Mouse (Mus musculus) Patski (cell line): Measurements from ENCODE around the gene Ankrd44. TPM values are rescaled to one million over a fixed set of nuclear protein-coding genes. Genes with fewer than 3 reads are reported as not detected.

Experiments
- ATAC-seq: fragments of 100-300 bp; one replicate; pipeline ENCODE4 v1.8.0; 2021
- CTCF ChIA-PET: fragments of 350-600 bp; sonication (Branson Sonifier 250); formaldehyde crosslinking; loops from one replicate; lab custom pipeline; 2022; ENCODE audit warnings: inconsistent platforms; lab: Charles Lee
- POLR2A ChIA-PET: fragments of 350-600 bp; sonication (Branson Sonifier 250); formaldehyde crosslinking; loops from one replicate; lab custom pipeline; 2022; ENCODE audit warnings: antibody characterized with exemption, inconsistent platforms; lab: Charles Lee
- DNase-seq: peaks from one replicate; pipeline ENCODE4 v3.0.0-alpha.2; 2011; ENCODE audit warnings: low read depth, low spot score
- H3K27me3 ChIP-seq: fragments of 371-371 bp; one replicate; pipeline ENCODE4 v1.5.1; 2021
- CTCF ChIP-seq: fragments of 100-300 bp; IDR thresholded peaks from one replicate; pipeline ENCODE4 v1.5.1; 2021
- in situ Hi-C: fragments of 300-500 bp; cut with MboI; formaldehyde crosslinking; loops from 3 replicates; pipeline ENCODE4 v1.11.1; 2018; ENCODE audit warnings: low pct_unique_long_range_greater_than_20kb, mixed read lengths
- polyA plus RNA-seq: library from polyadenylated mRNA; unstranded; gene quantifications from one replicate; pipeline ENCODE4 v1.2.3, GENCODE M21; 2021

Ankrd44 gene
- polyA plus RNA-seq, 1 experiment from 2014 or later = 31.2 TPM

- POLR2A ChIA-PET = no interaction called here
- TF ChIP-seq CTCF = no peak
- no peak for ATAC-seq
- no peak for DNase-seq
- CTCF ChIA-PET = interaction anchor here (1.4 kb wide), 1 partner anchor 9 kb away, joined by 7 read pairs; no protein-coding TSS in a partner anchor
- H3K27me3 ChIP-seq = no peaks in the 10 kb centered on the region
- in situ Hi-C loops = no loop called here
These were observed 119.9 kb downstream of the Ankrd44 start for GRCm38 (mm10) chr1:54806116-54806850.

GRCm38 (mm10) chr1:54804406-54804805 lies 121.8 kb downstream of the Ankrd44 start:
- H3K27me3 ChIP-seq = no peaks in the 10 kb centered on the region

GRCm38 (mm10) chr1:54802703-54803102 lies 123.5 kb downstream of the Ankrd44 start:
- no peak for ATAC-seq
- CTCF ChIA-PET = interaction anchor here (1.4 kb wide), 1 partner anchor 38 kb away, joined by 3 read pairs; no protein-coding TSS in a partner anchor
- POLR2A ChIA-PET = no interaction called here
- no peak for DNase-seq
- no peaks in the 10 kb centered on the region for H3K27me3 ChIP-seq
- TF ChIP-seq CTCF = no peak
- in situ Hi-C loops = no loop called here

More at GRCm38 (mm10) chr1:54804406-54804805, 121.8 kb downstream of the Ankrd44 start:
- DNase-seq (no peak), ATAC-seq (no peak)
- POLR2A ChIA-PET = no interaction called here
- in situ Hi-C loops = no loop called here
- CTCF ChIA-PET = no interaction called here
- TF ChIP-seq CTCF = no peak

GRCm38 (mm10) chr1:54801256-54801655 lies 124.9 kb downstream of the Ankrd44 start:
- in situ Hi-C loops = no loop called here
- no peak for TF ChIP-seq CTCF
- H3K27me3 ChIP-seq = no peaks in the 10 kb centered on the region
- ATAC-seq = no peak
- ChIA-PET POLR2A (no interaction called here), CTCF (no interaction called here)
- DNase-seq = no peak

GRCm38 (mm10) chr1:54799421-54799820 lies 126.8 kb downstream of the Ankrd44 start:
- ChIA-PET CTCF (interaction anchor here (2.2 kb wide), 1 partner anchor 11 kb away, joined by 9 read pairs; no protein-coding TSS in a partner anchor), POLR2A (interaction anchor here (0.9 to 1.0 kb wide), 3 partner anchors 10 to 21 kb away, joined by 3 to 4 read pairs (median 3); no protein-coding TSS in a partner anchor)
- in situ Hi-C loops = no loop called here
- H3K27me3 ChIP-seq = no peaks in the 10 kb centered on the region
- DNase-seq (no peak), ATAC-seq (peak; percentile 60)
- no peak for TF ChIP-seq CTCF

- in situ Hi-C loops = no loop called here
- TF ChIP-seq CTCF = no peak
- H3K27me3 ChIP-seq = no peaks in the 10 kb centered on the region
- DNase-seq = no peak
- ChIA-PET CTCF (interaction anchor here (2.2 kb wide), 1 partner anchor 10 kb away, joined by 9 read pairs; no protein-coding TSS in a partner anchor), POLR2A (interaction anchor here (1.0 kb wide), 1 partner anchor 22 kb away, joined by 3 read pairs; no protein-coding TSS in a partner anchor)
- no peak for ATAC-seq
These were observed 127.8 kb downstream of the Ankrd44 start for GRCm38 (mm10) chr1:54798415-54798814.

- DNase-seq (no peak), ATAC-seq (no peak)
- ChIA-PET POLR2A (no interaction called here), CTCF (interaction anchor here (0.7 to 2.4 kb wide), 5 partner anchors 16 to 27 kb away, joined by 3 to 8 read pairs (median 3); no protein-coding TSS in a partner anchor)
- TF ChIP-seq CTCF = no peak
- no peaks in the 10 kb centered on the region for H3K27me3 ChIP-seq
- in situ Hi-C loops = no loop called here
These were observed 131.5 kb downstream of the Ankrd44 start for GRCm38 (mm10) chr1:54794709-54795108.

GRCm38 (mm10) chr1:54791406-54791805 lies 134.8 kb downstream of the Ankrd44 start:
- no peak for TF ChIP-seq CTCF
- H3K27me3 ChIP-seq = no peaks in the 10 kb centered on the region
- ChIA-PET CTCF (no interaction called here), POLR2A (no interaction called here)
- no peak for DNase-seq
- in situ Hi-C loops = no loop called here
- ATAC-seq = no peak

GRCm38 (mm10) chr1:54789327-54789960 lies 136.7 kb downstream of the Ankrd44 start:
- ATAC-seq = no peak
- ChIA-PET POLR2A (interaction anchor here (0.9 kb wide), 1 partner anchor 10 kb away, joined by 4 read pairs; no protein-coding TSS in a partner anchor), CTCF (interaction anchor here (1.1 to 2.6 kb wide), 3 partner anchors 9 to 52 kb away, joined by 3 to 9 read pairs (median 3); no protein-coding TSS in a partner anchor)
- no peak for TF ChIP-seq CTCF
- in situ Hi-C loops = no loop called here
- H3K27me3 ChIP-seq = no peaks in the 10 kb centered on the region
- no peak for DNase-seq

GRCm38 (mm10) chr1:54788337-54788736 lies 137.8 kb downstream of the Ankrd44 start:
- ATAC-seq (no peak), DNase-seq (no peak)
- in situ Hi-C loops = no loop called here
- ChIA-PET POLR2A (no interaction called here), CTCF (interaction anchor here (0.7 to 2.6 kb wide), 4 partner anchors 9 to 32 kb away, joined by 3 to 9 read pairs (median 3); no protein-coding TSS in a partner anchor)
- no peak for TF ChIP-seq CTCF
- H3K27me3 ChIP-seq = no peaks in the 10 kb centered on the region
